Mouse (Mus musculus) cortical plate, adult 2 months (tissue): ENCODE measurements around the gene Obsl1. TPM values are rescaled to one million over a fixed set of nuclear protein-coding genes. Genes with fewer than 3 reads are reported as not detected.

Experiments
- H3K27ac ChIP-seq: fragments of 200-500 bp; 2 replicates; pipeline ENCODE4 v1.5.1; 2012; ENCODE audit warnings: low read length, control low read depth, inconsistent platforms; ENCODE audit not compliant: insufficient read depth
- H3K4me1 ChIP-seq: fragments of 200-500 bp; 2 replicates; pipeline ENCODE4 v1.6.1; 2011; ENCODE audit warnings: low read length; ENCODE audit not compliant: control insufficient read depth, insufficient read depth
- H3K4me3 ChIP-seq: fragments of 200-500 bp; 2 replicates; pipeline ENCODE4 v1.5.1; 2011; ENCODE audit warnings: mild to moderate bottlenecking, low read length, control low read depth; ENCODE audit not compliant: insufficient read depth
- CTCF ChIP-seq: fragments of 200-500 bp; IDR thresholded peaks from 2 replicates; pipeline ENCODE4 v1.5.1; 2011; ENCODE audit warnings: mild to moderate bottlenecking, control low read depth, low read length; ENCODE audit not compliant: insufficient read depth; ENCODE audit errors: extremely low read depth
- POLR2A ChIP-seq: fragments of 200-500 bp; IDR thresholded peaks from 2 replicates; pipeline ENCODE4 v1.6.1; 2011; ENCODE audit warnings: mild to moderate bottlenecking, low read length, control low read depth; ENCODE audit not compliant: insufficient read depth; ENCODE audit errors: extremely low read depth
- polyA plus RNA-seq: library from polyadenylated mRNA; depleted of rRNA; stranded (reverse); fragments of >200 nt; gene quantifications from 2 replicates; pipeline ENCODE4 v1.2.3, GENCODE M21; 2012

Obsl1 gene
- polyA plus RNA-seq, 1 experiment, result 32.9 TPM

DNA sequence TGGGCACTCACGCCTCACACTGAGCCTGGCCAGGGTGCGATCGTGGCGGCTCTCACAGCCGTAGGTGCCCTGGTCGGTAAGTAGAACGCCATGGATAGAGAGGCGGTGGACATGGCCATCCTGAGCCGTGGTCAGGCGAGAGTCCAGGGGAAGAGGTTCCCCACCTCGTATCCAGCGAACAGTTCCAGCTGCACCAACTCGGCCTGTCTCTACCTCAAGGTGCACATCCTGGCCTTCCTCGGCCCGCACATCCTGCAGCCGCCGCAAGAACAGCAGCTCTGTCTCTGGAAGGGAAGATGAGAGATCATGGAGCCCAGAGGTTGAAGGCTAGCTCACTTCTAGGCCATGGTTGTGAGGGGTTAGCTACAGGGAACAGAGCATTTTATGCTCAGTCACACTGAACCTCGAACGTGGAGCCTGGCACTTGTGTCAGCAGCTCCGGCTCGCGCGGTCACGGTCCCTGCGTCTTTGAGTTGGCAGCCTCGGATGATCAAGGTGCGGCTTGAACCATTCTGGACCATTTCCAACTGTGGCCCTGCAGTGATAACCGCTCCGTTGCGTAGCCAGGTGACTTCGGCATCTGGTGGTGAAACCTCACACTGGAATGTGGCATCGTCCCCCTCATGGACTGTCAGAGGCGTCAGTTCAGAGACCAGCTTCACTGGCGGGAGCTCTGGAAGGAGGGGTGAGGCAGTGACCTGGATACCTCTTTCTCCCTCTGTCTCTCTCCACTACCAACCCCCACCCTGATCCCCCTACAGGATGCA is 15.3 kb downstream of the Obsl1 start:
- no peak for TF ChIP-seq POLR2A
- TF ChIP-seq CTCF, result no peak
- Histone ChIP-seq H3K27ac (no peak overlapping the region), H3K4me3 (no peak overlapping the region), H3K4me1 (peaks cover 3% of the 10 kb centered on the region; the same call in 1 of the 2 replicates)

GRCm38 (mm10) chr1:75487405-75488161 is 18.7 kb downstream of the Obsl1 start:
- peak overlapping the region; percentile 34 for H3K4me3 ChIP-seq
- peaks cover 3% of the 10 kb centered on the region; the same call in 1 of the 2 replicates for H3K4me1 ChIP-seq
- TF ChIP-seq CTCF (no peak), POLR2A (peak; percentile 30; the same call in 1 of the 2 replicates)
- H3K27ac ChIP-seq, result no peak overlapping the region

DNA sequence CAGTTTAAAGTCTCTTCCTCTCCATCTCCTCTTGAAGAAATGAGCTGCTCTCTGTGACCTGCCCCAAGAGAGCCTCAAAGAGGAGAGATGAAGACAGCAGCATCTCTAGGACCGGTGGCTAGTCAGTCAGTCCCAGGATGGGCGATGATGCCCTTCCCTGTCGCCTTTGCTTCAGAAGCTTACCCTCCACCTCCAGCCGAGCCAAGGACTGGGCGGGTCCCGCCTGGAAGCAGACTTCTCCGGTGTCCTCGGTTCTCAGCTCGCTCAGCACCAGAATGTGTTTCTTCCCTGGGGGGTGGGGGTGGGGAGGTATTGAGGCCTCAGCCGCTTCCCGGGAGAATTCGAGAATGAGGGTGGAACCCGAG is 19.2 kb downstream of the Obsl1 start:
- Histone ChIP-seq H3K4me3 (peak overlapping the region; percentile 34), H3K27ac (no peak overlapping the region), H3K4me1 (peaks cover 3% of the 10 kb centered on the region; the same call in 1 of the 2 replicates)
- TF ChIP-seq CTCF (no peak), POLR2A (no peak)

GRCm38 (mm10) chr1:75486561-75486960 is 19.7 kb downstream of the Obsl1 start:
- peak overlapping the region; percentile 34 for H3K4me3 ChIP-seq
- H3K27ac ChIP-seq, result no peak overlapping the region

GRCm38 (mm10) chr1:75480735-75481134 is 25.5 kb downstream of the Obsl1 start:
- Histone ChIP-seq H3K27ac (no peak overlapping the region), H3K4me1 (no peaks in the 10 kb centered on the region), H3K4me3 (peak overlapping the region; percentile 98)
- no peak for TF ChIP-seq POLR2A
- TF ChIP-seq CTCF, result no peak

More at GRCm38 (mm10) chr1:75486561-75486960, 19.7 kb downstream of the Obsl1 start:
- H3K4me1 ChIP-seq, result peaks cover 3% of the 10 kb centered on the region; the same call in 1 of the 2 replicates
- no peak for TF ChIP-seq CTCF
- TF ChIP-seq POLR2A, result no peak

- Histone ChIP-seq H3K27ac (peak overlapping the region; percentile 96), H3K4me3 (peak overlapping the region; percentile 98), H3K4me1 (no peaks in the 10 kb centered on the region)
- TF ChIP-seq POLR2A (no peak), CTCF (no peak)
These were observed 26.2 kb downstream of the Obsl1 start for GRCm38 (mm10) chr1:75480036-75480435.

- Histone ChIP-seq H3K4me1 (no peaks in the 10 kb centered on the region), H3K27ac (peak overlapping the region; percentile 96), H3K4me3 (peak overlapping the region; percentile 98)
- no peak for TF ChIP-seq CTCF
- TF ChIP-seq POLR2A, result no peak
These were observed 26.6 kb downstream of the Obsl1 start for GRCm38 (mm10) chr1:75479635-75479989.

DNA sequence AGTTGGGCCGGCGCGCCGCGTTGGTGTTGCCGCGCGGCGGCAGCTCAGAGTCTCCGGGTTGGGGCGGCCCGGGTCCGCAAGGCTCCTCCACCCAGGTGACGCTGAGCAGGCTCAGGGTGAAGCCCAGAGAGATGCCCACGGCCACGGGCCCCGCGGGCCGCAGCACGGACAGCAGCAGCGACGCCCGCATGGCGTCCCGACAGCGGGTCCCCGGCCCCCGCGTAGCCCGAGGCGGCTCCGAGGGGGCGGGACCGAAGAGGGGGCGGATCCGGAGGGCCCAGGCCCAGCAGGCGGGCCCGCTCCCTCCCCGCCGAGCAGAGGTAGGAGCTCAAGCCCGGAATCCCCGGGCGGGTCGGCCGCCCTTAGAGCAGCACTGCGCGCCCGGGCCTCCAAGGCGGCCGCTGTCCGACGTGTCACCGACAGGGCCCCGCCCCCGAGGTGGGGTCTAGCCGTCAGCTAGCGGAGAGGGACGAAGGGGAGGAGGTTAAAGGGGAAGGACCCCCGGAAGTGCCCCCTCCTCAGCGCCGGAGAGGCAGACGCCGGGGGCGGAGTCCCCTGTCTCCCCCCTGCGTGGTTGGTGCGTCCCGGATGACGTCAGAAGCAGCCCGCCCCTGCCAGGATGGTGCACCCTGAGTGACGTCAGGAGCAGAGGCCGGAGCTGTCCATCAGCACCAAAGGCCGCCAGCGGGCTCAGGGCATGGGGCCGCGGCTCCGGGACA is 27.2 kb downstream of the Obsl1 start, which contains the start of the genes Chpf and Tmem198:
TSS of gene Chpf (minus strand) at position 392 of the 719 bp plus-strand sequence.
TSS of gene Tmem198 (plus strand) at position 617 of the 719 bp plus-strand sequence.
- TF ChIP-seq CTCF (no peak), POLR2A (peak; percentile 70)
- Histone ChIP-seq H3K27ac (peak within 1 kb of the TSS; percentile 96), H3K4me3 (peak within 1 kb of the TSS; percentile 98), H3K4me1 (no peaks in the 10 kb centered on the region)

DNA sequence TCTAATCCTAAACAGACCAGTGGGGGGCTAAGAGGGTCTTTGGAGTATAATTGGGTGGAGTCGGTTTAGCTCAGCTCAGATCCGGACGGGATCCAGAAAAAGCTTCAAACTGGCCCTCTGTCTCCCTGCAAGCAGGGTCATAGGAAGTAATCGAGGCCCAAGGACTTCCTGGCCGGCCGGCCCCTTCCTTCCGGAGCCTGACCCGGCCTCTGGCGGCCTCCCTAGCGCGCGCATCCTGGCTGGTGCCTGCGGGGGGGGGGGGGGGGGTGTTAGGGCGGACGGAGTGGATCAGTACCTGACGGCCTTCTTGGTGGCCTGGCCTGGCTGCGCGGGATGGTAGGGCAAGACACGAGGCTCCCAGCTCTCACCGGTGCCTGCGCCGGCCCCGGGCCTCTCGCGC is 27.8 kb downstream of the Obsl1 start:
- H3K4me3 ChIP-seq, result peak overlapping the region; percentile 98
- H3K4me1 ChIP-seq, result no peaks in the 10 kb centered on the region
- no peak for TF ChIP-seq CTCF
- no peak for TF ChIP-seq POLR2A
- peak overlapping the region; percentile 96 for H3K27ac ChIP-seq

- Histone ChIP-seq H3K4me3 (peak overlapping the region; percentile 98; the same call in 1 of the 2 replicates), H3K4me1 (no peaks in the 10 kb centered on the region), H3K27ac (no peak overlapping the region)
- TF ChIP-seq CTCF (no peak), POLR2A (no peak)
These were observed 28.3 kb downstream of the Obsl1 start for GRCm38 (mm10) chr1:75477966-75478290.
